Mouse (Mus musculus) liver, embryonic 11.5 days (tissue): ENCODE data around the gene Cdk10. TPM values are rescaled to one million over a fixed set of nuclear protein-coding genes. Genes with fewer than 3 reads are reported as not detected.

Experiments used
- polyA plus RNA-seq: library from polyadenylated mRNA; unstranded; fragments of >200 nt; fragmentation: Nextera tagmentation; extraction: Ambion mirVana; gene quantifications from 2 replicates; pipeline ENCODE4 v1.2.1, GENCODE M21; 2014

The Cdk10 gene
- polyA plus RNA-seq, 1 experiment from 2014 or later, result 22.8 TPM

Other genes with a start within 250 kb of the Cdk10 start
- 49.2 and 53.8 TPM in 2 replicates for gene Ankrd11, start 182.6 kb upstream of the Cdk10 start, polyA plus RNA-seq
- gene Spg7, start 161.9 kb upstream of the Cdk10 start, polyA plus RNA-seq, result 41.3 and 46.0 TPM in 2 replicates
- gene Rpl13, start 122.5 kb upstream of the Cdk10 start, polyA plus RNA-seq, result 1,965 and 2,035 TPM in 2 replicates
- gene Cpne7, start 107.5 kb upstream of the Cdk10 start, polyA plus RNA-seq, result 5.2 and 5.9 TPM in 2 replicates
- 4.6 and 5.6 TPM in 2 replicates for gene Sult5a1, start 66.5 kb upstream of the Cdk10 start, polyA plus RNA-seq
- 0.52 and 1.3 TPM in 2 replicates for gene Dpep1, start 38.6 kb upstream of the Cdk10 start, polyA plus RNA-seq
- 95.4 and 104 TPM in 2 replicates for gene Chmp1a, start 12.1 kb upstream of the Cdk10 start, polyA plus RNA-seq
- gene Spata33, start 12.0 kb upstream of the Cdk10 start, polyA plus RNA-seq, result 1.4 and 1.7 TPM in 2 replicates
- gene Spata2l, start 11.4 kb downstream of the Cdk10 start, polyA plus RNA-seq, result 2.0 and 2.2 TPM in 2 replicates
- gene Zfp276, start 29.4 kb downstream of the Cdk10 start, polyA plus RNA-seq, result 16.0 and 18.8 TPM in 2 replicates
- gene Vps9d1, start 29.5 kb downstream of the Cdk10 start, polyA plus RNA-seq, result 9.2 and 10.7 TPM in 2 replicates
- 39.7 and 46.8 TPM in 2 replicates for gene Fanca, start 93.7 kb downstream of the Cdk10 start, polyA plus RNA-seq
- gene Spire2, start 107.9 kb downstream of the Cdk10 start, polyA plus RNA-seq, result 6.5 and 6.7 TPM in 2 replicates
- 136 and 147 TPM in 2 replicates for gene Tcf25, start 148.9 kb downstream of the Cdk10 start, polyA plus RNA-seq
- 0.04 and 0.06 TPM in 2 replicates for gene Mc1r, start 182.3 kb downstream of the Cdk10 start, polyA plus RNA-seq
- 6.0 and 6.9 TPM in 2 replicates for gene Tubb3, start 186.6 kb downstream of the Cdk10 start, polyA plus RNA-seq
- 27.0 and 32.7 TPM in 2 replicates for gene Def8, start 198.7 kb downstream of the Cdk10 start, polyA plus RNA-seq